Mouse (Mus musculus): ENCODE results near the gene Scd2. TPM values are rescaled to one million over a fixed set of nuclear protein-coding genes. Genes with fewer than 3 reads are reported as not detected.
"Not testable (repeated sequence)": the region's sequence is repeated elsewhere in the genome, so short reads cannot be mapped to it uniquely, and the experiment has no call there.

Gene Scd2
- total RNA-seq, 1 experiment, result 284 TPM

- H3K9ac ChIP-seq (ENCODE audit: insufficient read depth, low read depth, low read length, poor library complexity, severe bottlenecking), result no peak overlapping the region
- peaks cover 2 to 7% of the 10 kb centered on the region in 2 experiments; a peak in 2 of 4 replicates for H3K4me1 ChIP-seq (ENCODE audit: control insufficient read depth in 2 of 2, insufficient read depth in 2 of 2, low read length in 2 of 2, poor library complexity in 1 of 2)
- H3K27ac ChIP-seq (ENCODE audit: insufficient read depth, low read depth, low read length, poor library complexity, severe bottlenecking), result no peak overlapping the region
- H3K9me3 ChIP-seq (ENCODE audit: control insufficient read depth, insufficient read depth, low read depth, low read length), result no peaks in the 10 kb centered on the region
- in situ Hi-C loops (cut with MboI; ENCODE audit: low sequenced_read_pairs in 2 of 2, unreplicated experiment in 2 of 2), result no loop called here
- no peaks in the 10 kb centered on the region for H3K36me3 ChIP-seq (ENCODE audit: control insufficient read depth, insufficient read depth, low read length, poor library complexity, severe bottlenecking)
- TF ChIP-seq HCFC1 (IDR thresholded peaks at IDR 0.05; ENCODE audit: borderline replicate concordance, insufficient read depth, low read length) (no peak), ZNF384 (IDR thresholded peaks at IDR 0.05; ENCODE audit: low read depth, low read length) (no peak), ZC3H11A (IDR thresholded peaks at IDR 0.05; ENCODE audit: borderline replicate concordance, low read depth, low read length) (no peak), CHD2 (IDR thresholded peaks at IDR 0.05; ENCODE audit: low read depth, low read length) (no peak), MAFK (IDR thresholded peaks at IDR 0.05; ENCODE audit: insufficient read depth, low read depth, low read length) (no peak)
- H3K4me3 ChIP-seq (ENCODE audit: insufficient read depth in 1 of 2, low read depth in 1 of 2, low read length in 2 of 2, poor library complexity in 1 of 2, severe bottlenecking in 1 of 2), result no peak overlapping the region
- no peak for DNase-seq (ENCODE audit: low read depth, low spot score)
Observed at GRCm38 (mm10) chr19:44320316-44320715, 26.8 kb downstream of the Scd2 start.

GRCm38 (mm10) chr19:44321201-44321600 lies 27.7 kb downstream of the Scd2 start:
- TF ChIP-seq MAFK (IDR thresholded peaks at IDR 0.05; ENCODE audit: insufficient read depth, low read depth, low read length), result no peak
- no peak for TF ChIP-seq ZNF384 (IDR thresholded peaks at IDR 0.05; ENCODE audit: low read depth, low read length)
- TF ChIP-seq HCFC1 (IDR thresholded peaks at IDR 0.05; ENCODE audit: borderline replicate concordance, insufficient read depth, low read length), result no peak
- no peak for TF ChIP-seq ZC3H11A (IDR thresholded peaks at IDR 0.05; ENCODE audit: borderline replicate concordance, low read depth, low read length)
- TF ChIP-seq CHD2 (IDR thresholded peaks at IDR 0.05; ENCODE audit: low read depth, low read length), result no peak
- H3K4me1 ChIP-seq (ENCODE audit: control insufficient read depth in 2 of 2, insufficient read depth in 2 of 2, low read length in 2 of 2, poor library complexity in 1 of 2), result peaks cover 2 to 7% of the 10 kb centered on the region in 2 experiments; a peak in 2 of 4 replicates
- no peak for DNase-seq (ENCODE audit: low read depth, low spot score)
- no peaks in the 10 kb centered on the region for H3K36me3 ChIP-seq (ENCODE audit: control insufficient read depth, insufficient read depth, low read length, poor library complexity, severe bottlenecking)
- H3K9ac ChIP-seq (ENCODE audit: insufficient read depth, low read depth, low read length, poor library complexity, severe bottlenecking), result no peak overlapping the region
- no peaks in the 10 kb centered on the region for H3K9me3 ChIP-seq (ENCODE audit: control insufficient read depth, insufficient read depth, low read depth, low read length)
- in situ Hi-C loops (cut with MboI; ENCODE audit: low sequenced_read_pairs in 2 of 2, unreplicated experiment in 2 of 2), result no loop called here
- no peak overlapping the region for H3K4me3 ChIP-seq (ENCODE audit: insufficient read depth in 1 of 2, low read depth in 1 of 2, low read length in 2 of 2, poor library complexity in 1 of 2, severe bottlenecking in 1 of 2)
- no peak overlapping the region for H3K27ac ChIP-seq (ENCODE audit: insufficient read depth, low read depth, low read length, poor library complexity, severe bottlenecking)

GRCm38 (mm10) chr19:44321631-44322030 lies 28.2 kb downstream of the Scd2 start:
- DNase-seq (ENCODE audit: low read depth, low spot score), result no peak
- Histone ChIP-seq H3K4me3 (ENCODE audit: insufficient read depth in 1 of 2, low read depth in 1 of 2, low read length in 2 of 2, poor library complexity in 1 of 2, severe bottlenecking in 1 of 2) (no peak overlapping the region), H3K9ac (ENCODE audit: insufficient read depth, low read depth, low read length, poor library complexity, severe bottlenecking) (no peak overlapping the region), H3K9me3 (ENCODE audit: control insufficient read depth, insufficient read depth, low read depth, low read length) (no peaks in the 10 kb centered on the region), H3K36me3 (ENCODE audit: control insufficient read depth, insufficient read depth, low read length, poor library complexity, severe bottlenecking) (no peaks in the 10 kb centered on the region), H3K27ac (ENCODE audit: insufficient read depth, low read depth, low read length, poor library complexity, severe bottlenecking) (no peak overlapping the region), H3K4me1 (ENCODE audit: control insufficient read depth in 2 of 2, insufficient read depth in 2 of 2, low read length in 2 of 2, poor library complexity in 1 of 2) (peaks cover 2 to 7% of the 10 kb centered on the region in 2 experiments; a peak in 2 of 4 replicates)
- no peak for TF ChIP-seq HCFC1 (IDR thresholded peaks at IDR 0.05; ENCODE audit: borderline replicate concordance, insufficient read depth, low read length)
- no peak for TF ChIP-seq MAFK (IDR thresholded peaks at IDR 0.05; ENCODE audit: insufficient read depth, low read depth, low read length)
- no peak for TF ChIP-seq CHD2 (IDR thresholded peaks at IDR 0.05; ENCODE audit: low read depth, low read length)
- TF ChIP-seq ZNF384 (IDR thresholded peaks at IDR 0.05; ENCODE audit: low read depth, low read length), result no peak
- no peak for TF ChIP-seq ZC3H11A (IDR thresholded peaks at IDR 0.05; ENCODE audit: borderline replicate concordance, low read depth, low read length)
- in situ Hi-C loops (cut with MboI; ENCODE audit: low sequenced_read_pairs in 2 of 2, unreplicated experiment in 2 of 2), result no loop called here

GRCm38 (mm10) chr19:44329566-44329965 lies 36.1 kb downstream of the Scd2 start:
- in situ Hi-C loops (cut with MboI; ENCODE audit: low sequenced_read_pairs in 2 of 2, unreplicated experiment in 2 of 2), result no loop called here
- no peaks in the 10 kb centered on the region for H3K9me3 ChIP-seq (ENCODE audit: control insufficient read depth, insufficient read depth, low read depth, low read length)
- DNase-seq (ENCODE audit: low read depth, low spot score), result no peak
- TF ChIP-seq MAFK (IDR thresholded peaks at IDR 0.05; ENCODE audit: insufficient read depth, low read depth, low read length) (no peak), HCFC1 (IDR thresholded peaks at IDR 0.05; ENCODE audit: borderline replicate concordance, insufficient read depth, low read length) (no peak), ZNF384 (IDR thresholded peaks at IDR 0.05; ENCODE audit: low read depth, low read length) (no peak)
- H3K4me3 ChIP-seq (ENCODE audit: insufficient read depth in 1 of 2, low read depth in 1 of 2, low read length in 2 of 2, poor library complexity in 1 of 2, severe bottlenecking in 1 of 2), result no peak overlapping the region
- no peaks in the 10 kb centered on the region for H3K36me3 ChIP-seq (ENCODE audit: control insufficient read depth, insufficient read depth, low read length, poor library complexity, severe bottlenecking)
- H3K27ac ChIP-seq (ENCODE audit: insufficient read depth, low read depth, low read length, poor library complexity, severe bottlenecking), result no peak overlapping the region
- H3K4me1 ChIP-seq (ENCODE audit: control insufficient read depth in 2 of 2, insufficient read depth in 2 of 2, low read length in 2 of 2, poor library complexity in 1 of 2), result no peaks in the 10 kb centered on the region
- no peak overlapping the region for H3K9ac ChIP-seq (ENCODE audit: insufficient read depth, low read depth, low read length, poor library complexity, severe bottlenecking)

GRCm38 (mm10) chr19:44331128-44331527 lies 37.7 kb downstream of the Scd2 start:
- DNase-seq (ENCODE audit: low read depth, low spot score); H3K4me1 ChIP-seq (ENCODE audit: control insufficient read depth in 2 of 2, insufficient read depth in 2 of 2, low read length in 2 of 2, poor library complexity in 1 of 2); H3K4me3 ChIP-seq (ENCODE audit: insufficient read depth in 1 of 2, low read depth in 1 of 2, low read length in 2 of 2, poor library complexity in 1 of 2, severe bottlenecking in 1 of 2); H3K9ac ChIP-seq (ENCODE audit: insufficient read depth, low read depth, low read length, poor library complexity, severe bottlenecking); in situ Hi-C loops (cut with MboI; ENCODE audit: low sequenced_read_pairs in 2 of 2, unreplicated experiment in 2 of 2); H3K36me3 ChIP-seq (ENCODE audit: control insufficient read depth, insufficient read depth, low read length, poor library complexity, severe bottlenecking); H3K9me3 ChIP-seq (ENCODE audit: control insufficient read depth, insufficient read depth, low read depth, low read length); H3K27ac ChIP-seq (ENCODE audit: insufficient read depth, low read depth, low read length, poor library complexity, severe bottlenecking): not testable (repeated sequence)
